Mouse (Mus musculus): Measurements from ENCODE around the gene Pold2.
"Not testable (repeated sequence)": the region's sequence is repeated elsewhere in the genome, so short reads cannot be mapped to it uniquely, and the experiment has no call there.

Gene Pold2

DNA sequence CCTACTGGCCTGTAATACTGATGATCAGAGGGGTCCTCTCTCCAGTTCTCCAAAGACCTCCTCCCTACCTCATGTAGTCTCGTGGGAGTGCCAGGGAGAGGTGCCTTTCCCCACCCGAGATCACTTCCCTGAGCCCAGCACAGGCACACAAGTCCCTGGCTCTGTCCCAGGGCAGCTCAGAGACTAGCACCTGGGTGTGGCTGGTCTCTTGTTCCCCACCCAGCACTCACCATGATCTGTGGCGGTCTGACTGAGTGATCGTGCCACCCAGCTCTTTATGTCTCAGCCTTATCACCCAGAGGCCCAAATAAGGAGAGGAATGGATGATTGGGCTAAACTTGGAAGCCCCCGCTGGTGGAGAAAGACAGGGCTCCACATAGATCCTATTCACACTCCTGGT is 20.4 kb upstream of the Pold2 start, which contains the start of gene Myl7:
TSS of gene Myl7 (minus strand) at position 252 of the 400 bp plus-strand sequence.
- DNase-seq (ENCODE audit: low spot score), result no peak

DNA sequence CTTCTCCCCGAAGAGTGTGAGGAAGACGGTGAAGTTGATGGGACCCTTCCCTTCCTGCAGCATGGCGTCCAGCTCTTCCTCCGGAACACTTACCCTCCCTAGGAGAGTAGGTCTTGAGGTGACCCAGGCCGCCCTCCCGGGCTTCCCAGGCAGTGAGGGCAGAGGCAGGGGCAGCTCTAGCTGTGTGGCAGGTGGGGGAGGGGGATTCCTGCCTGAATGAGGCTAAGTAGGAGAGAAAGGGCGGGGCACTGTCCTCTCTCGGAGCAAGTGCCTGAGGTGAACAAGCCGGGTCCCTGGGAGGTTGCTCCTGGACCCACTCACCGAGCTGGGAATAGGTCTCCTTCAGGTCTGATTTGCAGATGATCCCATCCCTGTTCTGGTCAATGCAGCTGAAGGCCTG is 19.7 kb upstream of the Pold2 start:
- DNase-seq (ENCODE audit: low spot score), result no peak

DNA sequence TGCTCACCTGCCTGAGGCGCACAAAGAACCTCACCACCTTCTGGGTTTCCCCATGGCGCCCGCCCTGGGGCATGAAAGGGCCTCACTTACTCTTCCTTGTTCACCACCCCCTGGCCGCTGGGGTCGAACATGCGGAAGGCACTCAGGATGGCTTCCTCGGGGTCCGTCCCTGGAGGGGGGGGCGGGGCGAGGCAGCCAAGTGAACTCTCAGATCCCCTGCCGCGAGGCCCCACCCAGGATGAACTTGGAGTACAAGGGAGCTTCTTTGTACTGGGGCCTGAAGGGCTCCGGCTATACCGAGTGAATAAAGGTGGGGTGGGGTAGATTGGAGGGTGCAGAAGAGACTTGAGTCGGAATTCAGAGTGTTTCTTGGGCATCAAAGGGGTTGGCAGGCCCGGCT is 19.1 kb upstream of the Pold2 start:
- no peak for DNase-seq (ENCODE audit: low spot score)

DNA sequence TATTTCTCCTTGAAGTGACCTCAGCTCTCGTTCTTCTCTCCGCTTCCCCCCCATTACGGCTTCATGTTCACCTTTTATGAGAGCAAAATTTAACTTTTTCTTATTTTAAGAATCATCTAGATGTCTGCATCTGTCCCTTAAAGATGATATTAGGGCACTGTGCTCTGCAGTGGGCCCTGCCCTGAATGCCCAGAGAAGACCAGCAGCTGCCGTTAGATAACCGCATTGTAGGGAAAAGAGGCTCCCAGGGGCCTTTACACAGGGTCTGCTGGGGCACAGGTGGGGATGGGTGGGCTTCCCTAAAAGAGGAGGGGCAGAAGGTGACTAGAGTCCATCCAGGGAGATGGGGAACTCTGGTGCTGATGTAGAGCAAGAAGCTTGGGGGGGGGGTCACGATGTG is 15.7 kb upstream of the Pold2 start:
- no peak for DNase-seq (ENCODE audit: low spot score)

DNA sequence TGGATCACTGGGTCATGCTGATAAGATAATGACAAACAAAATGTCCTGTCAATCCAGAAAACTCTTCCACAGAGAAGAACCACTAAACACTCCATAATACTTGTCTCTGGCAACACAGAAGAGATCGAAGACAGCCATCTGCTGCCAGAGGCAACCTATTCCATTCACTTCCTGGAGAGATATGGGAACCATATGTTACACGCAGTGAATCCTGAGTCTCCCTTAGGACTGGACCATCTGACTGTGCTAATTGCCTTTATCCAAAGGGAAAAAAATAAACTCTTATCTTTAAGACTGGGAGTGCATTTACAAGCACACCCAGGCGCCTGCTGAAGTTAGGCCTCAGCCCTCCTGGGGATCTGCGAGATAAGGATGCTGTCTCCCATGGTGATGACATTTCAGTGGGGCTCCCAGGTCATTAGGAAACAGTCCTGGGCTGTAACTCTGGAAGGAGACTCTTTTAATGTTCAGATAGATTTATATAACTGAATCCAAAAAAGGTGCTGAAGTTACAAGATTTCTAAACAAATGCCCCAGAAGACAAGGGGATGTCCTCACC is 14.8 kb upstream of the Pold2 start:
- no peak for DNase-seq (ENCODE audit: low spot score)

DNA sequence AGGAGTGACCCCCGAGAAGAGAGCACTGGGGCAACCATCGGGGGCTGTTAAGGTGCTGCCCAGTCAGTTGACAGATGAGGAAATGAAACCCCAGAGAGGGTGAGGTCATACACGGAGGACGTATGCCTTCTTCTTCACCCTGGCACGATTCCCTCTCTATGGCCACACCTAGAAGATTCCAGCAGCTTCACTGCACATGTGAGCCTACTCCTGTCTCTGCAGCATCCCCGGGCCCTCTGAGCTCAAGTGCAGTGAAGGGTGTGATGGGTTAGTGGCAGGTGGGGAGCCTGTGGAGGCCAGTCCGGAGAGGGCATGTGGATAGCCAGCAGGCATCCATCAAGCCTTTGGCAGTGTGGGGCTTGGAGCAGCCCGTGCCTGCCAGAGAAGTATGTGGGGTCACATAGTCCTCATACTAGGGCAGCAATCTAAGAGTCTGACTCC is 14.1 kb upstream of the Pold2 start:
- DNase-seq (ENCODE audit: low spot score), result no peak

DNA sequence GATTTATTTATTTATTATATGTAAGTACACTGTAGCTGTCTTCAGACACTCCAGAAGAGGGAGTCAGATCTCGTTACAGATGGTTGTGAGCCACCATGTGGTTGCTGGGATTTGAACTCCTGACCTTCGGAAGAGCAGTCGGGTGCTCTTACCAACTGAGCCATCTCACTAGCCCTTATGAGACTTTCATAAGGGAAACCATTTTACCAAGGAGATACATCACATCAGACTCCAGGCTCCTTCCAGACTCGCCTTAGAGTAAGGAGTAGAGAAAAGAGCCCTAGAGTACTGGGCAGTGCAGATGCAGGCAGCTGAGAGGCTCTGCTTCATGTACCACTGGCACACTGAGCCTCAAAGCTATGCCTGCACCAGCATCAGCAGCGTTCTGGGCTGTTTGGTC is 10.5 kb upstream of the Pold2 start:
- not testable (repeated sequence) for DNase-seq (ENCODE audit: low spot score)

DNA sequence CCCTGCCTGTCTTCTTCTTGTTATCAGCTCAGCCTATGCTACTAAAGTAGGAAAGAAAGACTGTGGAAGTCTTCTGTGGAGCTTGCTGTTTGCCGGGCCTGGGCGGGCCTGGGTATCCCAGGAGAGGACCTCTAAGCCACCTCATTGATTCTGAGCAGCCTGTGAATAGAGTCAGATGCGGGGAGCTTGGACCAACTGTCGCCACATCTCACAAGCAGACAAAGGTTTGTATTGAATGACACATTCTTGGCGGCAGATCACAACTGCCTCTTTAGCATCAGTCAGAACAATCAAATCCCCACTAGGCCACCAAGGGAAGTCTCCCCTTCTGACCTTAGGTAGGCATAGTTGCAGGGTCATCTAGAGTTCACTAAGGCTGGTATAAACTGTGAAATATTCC is 9.2 kb upstream of the Pold2 start:
- no peak for DNase-seq (ENCODE audit: low spot score)

DNA sequence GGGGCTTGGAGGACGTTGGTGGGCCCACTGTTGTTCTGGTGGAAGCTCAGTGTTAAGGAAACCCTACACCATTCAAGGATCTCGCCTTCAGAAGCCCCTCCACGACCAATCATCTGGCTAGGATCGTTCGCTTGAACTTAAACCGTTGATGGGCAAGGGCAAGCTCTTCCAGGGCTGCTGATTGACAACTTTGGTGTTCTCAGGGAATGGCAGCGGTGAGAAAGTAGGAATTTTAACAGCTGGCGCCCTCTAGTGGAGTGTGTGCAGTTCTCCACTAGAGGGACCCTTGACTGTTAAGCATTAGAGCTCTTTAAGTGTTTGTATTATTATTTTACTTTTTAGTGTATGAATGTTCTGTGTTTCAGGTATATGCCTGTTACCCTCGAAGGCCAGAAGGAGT is 8.1 kb upstream of the Pold2 start:
- peak; percentile 41 for DNase-seq (ENCODE audit: low spot score)

DNA sequence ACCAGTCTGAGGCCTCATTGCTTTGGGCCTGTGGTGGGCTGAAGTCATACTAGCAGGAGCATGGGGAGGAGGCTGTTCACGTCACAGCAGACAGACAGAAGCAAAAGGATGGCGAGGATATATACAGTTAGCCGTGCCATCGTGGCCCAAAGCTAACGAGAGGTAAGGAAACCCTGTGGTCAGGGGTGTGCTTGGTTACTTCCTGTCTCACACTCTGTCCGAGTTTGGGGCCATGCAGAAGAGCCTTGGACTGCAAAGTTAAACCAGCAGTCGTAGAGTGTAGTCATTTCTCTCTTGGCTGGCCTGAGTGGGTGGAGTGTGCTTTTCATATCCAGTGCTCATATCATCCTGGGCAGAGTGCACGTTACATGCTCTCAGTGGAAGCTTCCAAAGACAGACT is 4.4 kb upstream of the Pold2 start:
- peak; percentile 28 for DNase-seq (ENCODE audit: low spot score)

DNA sequence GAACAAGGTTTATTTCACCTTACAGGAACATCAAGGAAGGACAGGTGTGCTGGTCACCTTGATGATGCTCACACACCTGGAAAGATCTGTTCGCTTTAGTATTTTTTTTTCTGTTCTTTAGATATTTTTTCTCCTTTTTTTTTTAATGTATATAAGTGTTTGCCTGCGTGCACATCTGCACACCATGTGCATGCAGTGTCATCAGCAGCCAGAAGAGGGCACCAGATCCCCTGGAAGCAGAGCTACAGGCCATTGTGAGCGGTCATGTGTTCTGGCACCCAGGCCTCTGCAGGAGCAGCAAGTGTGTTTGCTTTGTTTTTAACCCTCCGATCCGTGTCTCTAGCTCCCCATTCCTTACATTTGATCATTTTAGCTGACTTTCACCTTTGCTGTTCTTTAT is 1.8 kb upstream of the Pold2 start:
- peak; percentile 49 for DNase-seq (ENCODE audit: low spot score)

DNA sequence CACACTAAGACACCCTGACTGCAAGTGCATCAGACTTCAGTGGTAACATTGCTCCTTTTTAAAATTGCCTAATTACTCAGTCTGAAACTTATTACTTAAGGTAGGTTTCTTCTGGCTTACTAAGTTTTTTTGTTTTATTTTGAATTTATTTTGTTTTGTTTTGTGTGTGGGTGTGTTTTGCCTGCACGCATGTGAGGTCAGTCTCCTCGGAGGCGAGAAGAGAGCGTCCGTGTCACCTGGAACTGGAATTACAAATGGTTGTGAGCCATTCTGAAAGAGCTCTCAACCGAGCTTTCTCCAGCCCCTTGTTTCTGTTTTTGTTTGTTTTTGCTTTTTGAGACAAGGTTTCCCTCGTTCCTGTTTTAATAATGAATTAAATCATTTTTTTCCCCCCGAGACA is 569 bp upstream of the Pold2 start:
- no peak for DNase-seq (ENCODE audit: low spot score)

DNA sequence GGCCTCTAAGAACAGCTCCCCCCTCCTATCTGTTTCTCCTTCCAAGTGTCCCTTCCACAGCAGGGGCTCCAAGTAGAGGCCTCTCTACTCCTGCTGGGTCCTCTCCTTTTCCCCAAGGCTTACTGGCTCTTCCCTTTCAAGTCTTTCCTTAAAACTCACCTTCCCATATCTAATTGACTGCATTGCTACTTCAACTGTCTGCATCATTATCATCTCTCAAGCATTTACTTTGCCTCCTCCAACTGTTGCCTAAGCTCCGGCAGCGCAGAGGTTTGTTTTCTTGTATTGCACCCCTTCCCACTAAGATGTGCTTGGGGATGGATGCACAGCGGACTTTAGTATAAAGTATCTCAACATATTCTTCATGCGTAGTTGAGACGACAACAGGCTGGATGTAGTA is 671 bp downstream of the Pold2 start:
- DNase-seq (ENCODE audit: low spot score), result no peak

DNA sequence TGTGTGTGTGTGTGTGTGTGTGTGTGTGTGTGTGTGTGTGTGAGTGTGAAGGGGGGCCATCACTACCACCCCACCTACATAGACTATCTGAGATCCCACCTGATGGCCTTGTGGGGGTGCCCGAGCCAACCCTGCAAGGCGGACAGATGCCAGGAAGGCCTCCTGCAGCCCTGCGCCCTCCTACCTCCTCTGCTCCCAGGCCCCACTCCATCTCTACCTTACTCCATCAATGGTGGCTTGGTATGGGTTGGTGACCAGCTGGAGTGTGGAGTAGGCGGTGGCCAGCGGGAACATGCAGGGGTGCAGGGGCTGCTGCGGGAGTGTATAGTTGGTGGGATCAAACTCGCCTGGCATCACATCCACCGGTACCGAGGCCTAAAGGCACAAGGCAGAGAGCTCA is 4.9 kb downstream of the Pold2 start:
- DNase-seq (ENCODE audit: low spot score), result no peak

DNA sequence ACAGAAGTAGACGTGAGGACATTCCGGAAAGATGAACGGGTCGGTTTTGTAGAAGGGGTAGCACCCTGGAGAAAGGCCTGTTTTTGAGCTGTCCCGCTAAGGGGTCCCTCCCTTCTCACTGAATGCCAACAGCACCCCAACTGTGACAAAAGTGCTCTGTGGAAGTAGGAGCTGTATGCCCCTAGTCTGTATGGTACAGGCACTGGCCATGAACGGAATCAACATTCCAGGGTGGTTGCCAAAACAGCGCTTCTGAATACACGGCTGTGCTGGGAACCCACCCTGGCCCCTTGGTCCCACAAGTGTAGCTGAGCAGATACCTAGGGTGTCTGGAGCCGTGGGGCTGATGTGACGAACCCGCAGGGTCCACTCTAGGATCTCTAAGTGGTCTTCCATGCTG is 5.4 kb downstream of the Pold2 start:
- no peak for DNase-seq (ENCODE audit: low spot score)

DNA sequence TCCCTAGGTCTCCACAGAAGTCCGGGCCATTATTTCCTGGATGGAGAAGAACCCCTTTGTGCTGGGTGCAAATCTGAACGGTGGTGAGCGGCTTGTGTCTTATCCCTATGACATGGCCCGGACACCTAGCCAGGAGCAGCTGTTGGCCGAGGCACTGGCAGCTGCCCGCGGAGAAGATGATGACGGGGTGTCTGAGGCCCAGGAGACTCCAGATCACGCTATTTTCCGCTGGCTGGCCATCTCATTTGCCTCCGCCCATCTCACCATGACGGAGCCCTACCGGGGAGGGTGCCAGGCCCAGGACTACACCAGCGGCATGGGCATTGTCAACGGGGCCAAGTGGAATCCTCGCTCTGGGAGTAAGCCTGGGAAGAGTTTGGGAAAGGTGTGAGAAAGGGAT is 8.0 kb downstream of the Pold2 start:
- DNase-seq (ENCODE audit: low spot score), result no peak

DNA sequence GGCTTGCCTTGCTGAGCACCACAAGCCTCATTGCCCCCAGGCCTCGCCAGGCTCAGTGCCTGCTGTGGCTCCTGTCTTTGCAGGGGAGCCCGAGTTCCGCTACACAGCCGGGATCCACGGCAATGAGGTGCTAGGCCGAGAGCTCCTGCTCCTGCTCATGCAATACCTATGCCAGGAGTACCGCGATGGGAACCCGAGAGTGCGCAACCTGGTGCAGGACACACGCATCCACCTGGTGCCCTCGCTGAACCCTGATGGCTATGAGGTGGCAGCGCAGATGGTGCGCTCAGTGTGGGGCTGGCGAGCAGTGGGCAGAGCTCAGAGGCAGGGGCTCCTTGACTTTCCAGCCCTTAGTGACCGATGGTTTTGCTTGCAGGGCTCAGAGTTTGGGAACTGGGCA is 8.8 kb downstream of the Pold2 start:
- no peak for DNase-seq (ENCODE audit: low spot score)

DNA sequence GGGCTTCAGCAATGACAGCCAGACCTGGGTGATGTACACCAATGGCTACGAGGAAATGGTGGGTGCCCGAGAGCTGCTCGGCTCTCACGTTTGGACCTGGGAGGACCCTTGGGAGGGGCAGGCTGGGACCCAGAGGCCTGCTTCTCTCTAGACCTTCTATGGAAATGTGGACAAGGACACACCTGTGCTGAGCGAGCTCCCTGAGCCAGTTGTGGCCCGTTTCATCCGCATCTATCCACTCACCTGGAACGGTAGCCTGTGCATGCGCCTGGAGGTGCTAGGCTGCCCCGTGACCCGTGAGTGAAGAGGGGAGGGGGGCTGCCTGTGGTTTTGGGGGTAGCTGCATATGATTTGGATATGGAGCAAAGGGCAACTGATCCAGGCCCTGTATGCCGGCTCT is 9.8 kb downstream of the Pold2 start:
- DNase-seq (ENCODE audit: low spot score), result no peak

DNA sequence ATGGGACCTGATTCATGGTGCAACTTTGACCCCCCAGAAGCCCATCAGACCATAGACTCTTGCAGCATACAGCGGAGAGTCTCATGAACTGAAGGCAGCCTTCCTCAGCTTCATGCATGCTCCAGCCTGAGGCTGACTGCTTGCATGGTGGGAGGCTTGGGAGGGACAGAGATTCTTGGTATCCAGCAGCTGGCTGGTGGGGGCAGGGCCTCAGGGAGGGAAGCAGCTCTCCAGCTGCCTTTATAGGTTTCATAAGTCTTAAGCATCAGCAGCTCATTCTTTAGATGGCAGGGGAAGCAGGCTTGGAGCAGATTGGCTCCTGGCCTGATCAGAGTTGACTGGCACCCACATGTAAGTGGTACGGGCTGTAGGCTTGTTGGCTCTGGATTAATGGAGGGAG is 10.9 kb downstream of the Pold2 start:
- no peak for DNase-seq (ENCODE audit: low spot score)

DNA sequence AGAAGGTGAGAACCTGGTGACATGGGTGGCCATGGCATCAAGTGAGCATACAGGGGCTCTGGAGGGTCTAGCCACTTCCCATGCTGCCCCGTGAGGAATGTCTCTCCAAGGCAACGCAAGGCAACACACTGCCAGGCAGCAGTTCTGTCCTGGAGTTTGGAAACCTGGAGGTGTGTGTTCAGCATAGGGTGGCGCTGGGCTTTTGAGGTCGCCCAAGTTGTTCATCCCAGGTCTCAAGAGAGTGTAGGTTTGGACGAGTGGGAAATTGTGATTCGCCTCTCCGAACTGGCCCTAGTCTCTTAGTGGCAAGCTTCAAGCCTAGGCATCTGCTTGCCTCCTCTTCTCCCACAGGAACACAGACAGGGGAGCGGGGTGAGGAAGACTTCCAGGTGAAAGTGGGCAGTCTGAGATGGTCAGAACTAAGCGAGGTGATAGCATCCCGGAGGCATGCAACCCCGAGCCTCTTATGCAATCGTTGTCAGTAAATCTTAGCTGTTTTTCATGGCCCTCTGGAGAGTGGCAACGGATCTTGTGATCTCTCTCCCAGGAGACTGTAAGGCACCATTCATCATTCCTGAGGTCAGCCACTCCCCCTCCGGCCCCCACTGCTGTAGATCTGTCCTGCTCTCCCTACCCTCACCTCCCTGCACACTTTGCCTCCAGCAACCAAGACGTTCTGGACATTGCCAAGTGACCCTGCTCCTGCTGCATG is 15.5 kb downstream of the Pold2 start:
- DNase-seq (ENCODE audit: low spot score), result no peak

DNA sequence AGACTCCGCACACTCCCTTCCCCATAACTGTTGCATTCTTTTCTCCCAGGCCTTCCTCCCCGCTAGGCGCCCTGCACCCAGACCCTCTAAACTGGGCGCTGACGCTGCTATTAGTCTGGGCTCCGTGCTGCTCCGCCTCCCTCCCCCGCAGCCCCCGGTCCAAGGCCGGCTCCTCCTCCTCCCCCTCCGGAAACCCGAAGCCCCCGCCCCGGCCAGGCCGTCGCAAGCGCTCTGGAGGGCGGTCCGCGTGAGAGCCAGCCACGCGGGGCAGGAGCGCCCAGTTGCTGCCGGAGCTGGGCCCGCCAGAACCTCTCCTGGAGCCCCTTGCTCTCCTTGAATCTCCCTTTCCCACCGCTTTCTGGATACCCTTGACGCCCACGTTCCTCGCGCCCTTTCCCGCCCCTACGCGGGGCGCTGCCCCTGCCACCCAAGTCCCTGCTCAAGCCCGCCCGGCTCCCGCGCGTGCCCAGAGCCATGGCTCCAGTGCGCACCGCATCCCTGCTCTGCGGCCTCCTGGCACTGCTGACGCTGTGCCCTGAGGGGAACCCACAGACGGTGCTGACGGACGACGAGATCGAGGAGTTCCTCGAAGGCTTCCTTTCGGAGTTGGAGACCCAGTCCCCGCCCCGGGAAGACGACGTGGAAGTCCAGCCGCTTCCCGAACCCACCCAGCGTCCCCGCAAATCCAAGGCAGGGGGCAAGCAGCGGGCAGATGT is 16.3 kb downstream of the Pold2 start, which contains the start of gene Aebp1:
TSS of gene Aebp1 (plus strand) at position 270 of the 716 bp plus-strand sequence.
- DNase-seq (ENCODE audit: low spot score), result peak; percentile 15

DNA sequence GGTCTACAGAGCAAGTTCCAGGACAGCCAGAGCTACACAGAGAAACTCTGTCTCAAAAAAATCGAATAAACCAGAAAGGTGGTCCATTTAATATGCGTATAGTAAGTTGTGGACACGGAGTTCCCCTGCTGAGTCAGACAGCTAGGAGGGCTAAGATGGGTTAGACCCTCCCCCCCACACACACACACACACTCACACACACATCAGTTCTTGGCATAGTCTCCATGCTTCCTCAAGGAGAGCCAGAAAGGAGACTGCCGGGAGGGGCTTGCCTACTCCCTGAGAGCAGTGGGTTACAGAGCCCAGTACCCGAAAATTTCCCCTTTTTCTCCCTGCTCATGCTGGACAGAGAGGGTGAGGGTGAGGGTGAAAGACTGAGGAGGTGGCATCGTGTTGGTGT is 17.5 kb downstream of the Pold2 start:
- DNase-seq (ENCODE audit: low spot score), result no peak

DNA sequence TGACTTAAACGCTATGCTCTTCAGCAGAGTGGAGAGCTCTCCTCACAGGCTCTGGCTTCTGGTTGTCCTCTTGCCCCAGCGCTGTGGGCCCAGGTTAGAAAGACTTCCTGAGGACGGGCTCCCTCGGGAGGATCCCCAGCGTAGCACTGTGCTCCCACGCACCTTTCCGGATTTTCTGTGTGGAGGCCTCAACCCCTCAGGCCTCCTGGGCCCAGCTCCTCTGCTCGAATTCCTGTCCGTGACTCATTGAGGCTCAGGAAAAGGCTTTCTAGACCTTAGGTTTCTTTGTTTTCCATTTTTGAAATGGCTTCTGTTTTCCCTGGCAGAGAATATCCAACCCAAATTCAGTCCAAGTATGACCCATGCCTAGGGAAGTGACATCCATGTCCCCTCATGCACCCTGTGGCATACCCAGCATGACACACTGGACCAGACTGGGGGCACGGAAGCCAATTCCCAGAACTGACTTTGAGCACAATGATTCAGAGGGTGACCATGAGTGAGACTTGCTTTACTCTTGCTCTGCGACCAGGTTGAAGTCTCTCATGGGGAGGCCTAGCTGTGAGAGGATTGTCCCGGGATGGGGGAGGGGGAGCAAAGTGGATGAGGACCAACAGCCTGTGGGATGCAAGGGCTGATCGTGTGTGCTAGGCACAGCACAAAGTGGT is 18.1 kb downstream of the Pold2 start:
- no peak for DNase-seq (ENCODE audit: low spot score)

Measured in T-cell, adult 2 months (primary cell).